Mouse (Mus musculus) adrenal gland, postnatal 36 days (tissue): ENCODE results near the gene Adgrd1. TPM values are rescaled to one million over a fixed set of nuclear protein-coding genes. Genes with fewer than 3 reads are reported as not detected.

Experiments
- total RNA-seq, 2 experiments: library from RNA; stranded (reverse); gene quantifications; 2 replicates each; pipeline ENCODE4 v1.2.3; 2021

Adgrd1 gene
- total RNA-seq, 2 experiments from 2014 or later, result 5.1 to 7.2 TPM

Other genes starting within 250 kb of the Adgrd1 start
- gene Rimbp2, start 143.3 kb upstream of the Adgrd1 start, total RNA-seq, result 1 to 10 TPM; 3.9 to 5.4 TPM
- gene Stx2, start 88.2 kb upstream of the Adgrd1 start, total RNA-seq, result 10 to 100 TPM; 22.9 to 26.9 TPM
- gene Ran, start 76.7 kb upstream of the Adgrd1 start, total RNA-seq, result 100 to 1,000 TPM; 222 to 226 TPM